Mouse (Mus musculus): ENCODE results near the gene 4930507D05Rik. TPM values are rescaled to one million over a fixed set of nuclear protein-coding genes. Genes with fewer than 3 reads are reported as not detected.
"Not testable (repeated sequence)": the region's sequence is repeated elsewhere in the genome, so short reads cannot be mapped to it uniquely, and the experiment has no call there.

Gene 4930507D05Rik
- polyA plus RNA-seq, 1 experiment from 2014 or later, result 0.90 TPM

- Histone ChIP-seq H3K27ac (replicated peaks) (peak within 1 kb of the TSS; percentile 87), H3K4me1 (peaks cover 15% of the 10 kb centered on the region), H3K4me3 (peak within 1 kb of the TSS; percentile 76), H3K36me3 (replicated peaks) (no peaks in the 10 kb centered on the region), H3K27me3 (replicated peaks; ENCODE audit: low read depth, poor library complexity, severe bottlenecking) (no peaks in the 10 kb centered on the region), H3K9me3 (no peaks in the 10 kb centered on the region)
- under 1% methylated on average over 59 of the region's 59 CpGs for WGBS
- DNase-seq (ENCODE audit: low spot score), result peak; percentile 99
Measured at GRCm38 (mm10) chr10:62486618-62487415, 37.5 kb downstream of the 4930507D05Rik start, which contains the start of gene Vps26a. Gene Vps26a, minus strand, starts transcription at chr10:62486805.

GRCm38 (mm10) chr10:62488266-62488665 lies 39.0 kb downstream of the 4930507D05Rik start:
- Histone ChIP-seq H3K4me1 (peaks cover 15% of the 10 kb centered on the region), H3K27ac (replicated peaks) (no peak overlapping the region), H3K9me3 (no peaks in the 10 kb centered on the region), H3K4me3 (no peak overlapping the region), H3K27me3 (replicated peaks; ENCODE audit: low read depth, poor library complexity, severe bottlenecking) (no peaks in the 10 kb centered on the region), H3K36me3 (replicated peaks) (no peaks in the 10 kb centered on the region)
- WGBS, result 28% methylated on average over 1 of the region's 1 CpGs
- DNase-seq (ENCODE audit: low spot score), result peak; percentile 46

GRCm38 (mm10) chr10:62491681-62492080 lies 42.4 kb downstream of the 4930507D05Rik start:
- H3K27me3 ChIP-seq (replicated peaks; ENCODE audit: low read depth, poor library complexity, severe bottlenecking); H3K9me3 ChIP-seq; H3K4me3 ChIP-seq; DNase-seq (ENCODE audit: low spot score); H3K36me3 ChIP-seq (replicated peaks); H3K27ac ChIP-seq (replicated peaks): not testable (repeated sequence)
- H3K4me1 ChIP-seq, result peaks cover 10% of the 10 kb centered on the region
- WGBS, result 86% methylated on average over 3 of the region's 3 CpGs

GRCm38 (mm10) chr10:62500088-62500915 lies 51.0 kb downstream of the 4930507D05Rik start:
- H3K4me1 ChIP-seq, result no peaks in the 10 kb centered on the region
- H3K4me3 ChIP-seq, result no peak overlapping the region
- no peaks in the 10 kb centered on the region for H3K9me3 ChIP-seq
- no peaks in the 10 kb centered on the region for H3K36me3 ChIP-seq (replicated peaks)
- DNase-seq (ENCODE audit: low spot score), result peak; percentile 72
- WGBS, result 27% methylated on average over 15 of the region's 15 CpGs
- H3K27ac ChIP-seq (replicated peaks), result no peak overlapping the region
- no peaks in the 10 kb centered on the region for H3K27me3 ChIP-seq (replicated peaks; ENCODE audit: low read depth, poor library complexity, severe bottlenecking)

Other genes with a start within 250 kb of the 4930507D05Rik start
- gene Tspan15, start 218.2 kb upstream of the 4930507D05Rik start, polyA plus RNA-seq (2016; fragmentation: Nextera tagmentation; extraction: Ambion mirVana), result 21.8 and 22.3 TPM in 2 replicates
- gene Tacr2, start 197.1 kb upstream of the 4930507D05Rik start, polyA plus RNA-seq (2016; fragmentation: Nextera tagmentation; extraction: Ambion mirVana), result not detected in 2 replicates
- gene Hk1, start 69.6 kb upstream of the 4930507D05Rik start, polyA plus RNA-seq (2016; fragmentation: Nextera tagmentation; extraction: Ambion mirVana), result 29.1 and 31.7 TPM in 2 replicates
- 0.34 and 0.69 TPM in 2 replicates for gene Hkdc1, start 27.0 kb upstream of the 4930507D05Rik start, polyA plus RNA-seq (2016; fragmentation: Nextera tagmentation; extraction: Ambion mirVana)
- 28.5 and 32.4 TPM in 2 replicates for gene Supv3l1, start 249 bp downstream of the 4930507D05Rik start, polyA plus RNA-seq (2016; fragmentation: Nextera tagmentation; extraction: Ambion mirVana)
- gene Vps26a, start 37.3 kb downstream of the 4930507D05Rik start, polyA plus RNA-seq (2016; fragmentation: Nextera tagmentation; extraction: Ambion mirVana), result 83.2 and 84.7 TPM in 2 replicates
- 2.0 and 3.3 TPM in 2 replicates for gene Srgn, start 78.0 kb downstream of the 4930507D05Rik start, polyA plus RNA-seq (2016; fragmentation: Nextera tagmentation; extraction: Ambion mirVana)
- 34.3 and 35.5 TPM in 2 replicates for gene Kif1bp, start 129.0 kb downstream of the 4930507D05Rik start, polyA plus RNA-seq (2016; fragmentation: Nextera tagmentation; extraction: Ambion mirVana)
- 35.1 and 36.7 TPM in 2 replicates for gene Ddx21, start 152.8 kb downstream of the 4930507D05Rik start, polyA plus RNA-seq (2016; fragmentation: Nextera tagmentation; extraction: Ambion mirVana)
- 110 and 120 TPM in 2 replicates for gene Ddx50, start 201.7 kb downstream of the 4930507D05Rik start, polyA plus RNA-seq (2016; fragmentation: Nextera tagmentation; extraction: Ambion mirVana)

All from embryonic facial prominence, embryonic 10.5 days (tissue).